Mouse (Mus musculus) common myeloid progenitor, adult 5-6 weeks (primary cell): ENCODE results near the gene Hdx. TPM values are rescaled to one million over a fixed set of nuclear protein-coding genes. Genes with fewer than 3 reads are reported as not detected.

Experiments used
- ATAC-seq: replicated peaks from 2 replicates; pipeline ENCODE4 v1.8.0; 2016; ENCODE audit warnings: low read depth, mild to moderate bottlenecking, moderate TSS enrichment, inconsistent platforms; ENCODE audit not compliant: poor library complexity, severe bottlenecking
- total RNA-seq: library from RNA; stranded (forward); fragments of 200-1000, 187-1606 nt; gene quantifications from 2 replicates; pipeline ENCODE4 v1.2.3, GENCODE M21; 2017

Hdx gene
- 0.49 and 0.69 TPM in 2 replicates for total RNA-seq

DNA sequence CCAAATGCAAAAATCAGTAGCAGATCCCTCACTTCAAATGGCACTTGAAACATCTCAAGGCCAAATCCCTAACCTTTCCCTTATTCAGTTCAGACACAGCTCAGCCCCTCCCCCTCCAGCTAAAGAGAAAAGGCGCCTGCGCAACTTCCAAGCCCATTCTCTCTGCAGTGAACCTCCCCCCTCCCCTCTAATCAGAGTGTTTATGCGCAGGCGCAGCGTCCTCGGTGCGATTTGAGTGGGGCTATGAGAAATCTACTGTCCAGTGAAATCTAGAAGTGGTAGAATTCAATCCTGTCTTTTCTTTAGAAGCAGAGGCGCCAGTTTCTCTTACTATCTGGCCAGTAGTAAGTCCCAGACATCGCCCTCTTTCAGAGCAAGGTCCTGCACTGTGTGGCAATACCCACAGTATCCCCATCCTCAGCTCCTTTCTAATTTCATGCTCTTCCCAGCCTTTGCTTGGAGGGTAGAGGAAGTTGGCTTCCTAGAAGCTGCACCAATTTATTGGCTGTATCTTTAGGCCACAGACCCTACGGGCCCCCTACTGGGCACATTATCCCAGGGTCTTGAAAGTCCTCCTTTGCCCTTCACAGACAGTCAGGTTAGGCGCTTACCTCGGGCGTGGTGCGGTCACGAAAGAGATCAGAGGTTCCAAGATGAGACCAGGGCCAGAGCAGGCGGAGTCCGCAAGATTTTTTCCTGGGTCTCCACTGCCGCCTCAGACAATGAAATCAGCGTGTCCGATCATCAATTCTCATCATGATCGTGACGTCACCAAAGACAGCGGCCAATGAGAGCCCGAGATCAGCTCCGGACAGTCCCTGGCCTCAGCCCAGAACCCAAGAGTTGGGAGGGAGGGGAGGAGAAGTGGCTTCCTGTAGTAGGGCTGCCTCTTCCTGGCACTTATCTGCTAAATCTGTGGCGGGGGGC is at the start of gene Hdx:
Hdx (minus strand) TSS at position 724 of the 927 bp plus-strand sequence.
- ATAC-seq, result peak; percentile 90

- ATAC-seq, result no peak
These were observed 11.2 kb downstream of the Hdx start for GRCm38 (mm10) chrX:111685665-111686064.

- no peak for ATAC-seq
These were observed 25.2 kb downstream of the Hdx start for GRCm38 (mm10) chrX:111671685-111672084.

DNA sequence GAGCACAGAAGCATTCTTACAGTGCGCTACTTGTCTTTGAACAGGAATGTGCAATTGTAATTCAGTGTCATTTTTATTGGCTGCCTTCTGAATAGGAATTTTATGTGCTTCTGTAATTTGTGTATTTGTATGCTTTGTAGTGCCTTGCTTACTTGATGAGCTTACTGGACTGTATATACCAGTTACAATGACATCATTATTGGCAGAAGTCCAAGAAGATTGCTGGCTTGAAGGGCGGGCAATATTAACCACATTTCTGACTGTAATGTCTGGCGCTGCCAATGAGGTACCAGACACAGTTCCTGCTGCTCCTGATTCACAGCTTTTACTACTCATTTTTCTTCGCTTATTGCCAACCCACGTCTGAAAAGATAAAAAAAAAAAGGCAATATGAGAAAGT is 36.5 kb downstream of the Hdx start:
- ATAC-seq, result peak; percentile 58; the same call in 1 of the 2 replicates

DNA sequence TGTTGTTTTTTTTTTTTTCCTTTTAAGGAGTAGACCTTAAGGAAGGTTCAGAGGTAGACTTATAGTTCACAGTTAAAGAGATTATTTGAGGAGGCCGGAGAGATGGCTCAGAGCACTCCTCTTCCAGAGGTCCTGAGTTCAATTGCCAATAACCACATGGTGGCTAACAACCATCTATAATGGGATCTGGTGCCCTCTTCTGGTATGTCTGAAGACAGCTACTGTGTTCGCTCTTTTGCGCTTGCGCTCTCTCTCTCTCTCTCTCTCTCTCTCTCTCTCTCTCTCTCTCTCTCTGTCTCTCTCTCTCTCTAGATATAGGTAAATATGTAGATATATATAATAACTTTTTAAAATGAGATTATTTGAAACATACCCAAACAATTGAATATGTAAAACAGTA is 38.2 kb downstream of the Hdx start:
- ATAC-seq, result no peak

- ATAC-seq, result no peak
These were observed 51.9 kb downstream of the Hdx start for GRCm38 (mm10) chrX:111644945-111645344.

DNA sequence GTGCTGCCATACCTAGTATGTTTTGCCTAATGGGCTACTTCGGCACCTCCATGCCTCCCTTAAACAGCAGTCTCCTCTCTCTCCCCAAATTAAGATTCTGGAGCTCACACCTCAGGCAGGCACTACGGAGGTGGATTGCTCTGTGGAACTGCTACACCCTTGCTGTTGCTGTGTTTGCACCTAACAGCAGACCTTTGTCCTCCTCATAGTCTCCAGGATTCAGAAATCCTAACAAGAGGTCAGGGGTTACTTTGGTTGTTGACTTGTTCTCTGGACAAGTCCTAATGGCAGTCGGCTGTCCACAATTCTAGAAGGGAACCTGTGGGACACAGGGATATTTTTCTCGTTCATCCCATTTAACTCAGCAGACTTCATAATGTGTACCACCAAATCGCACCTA is 56.3 kb downstream of the Hdx start:
- no peak for ATAC-seq

DNA sequence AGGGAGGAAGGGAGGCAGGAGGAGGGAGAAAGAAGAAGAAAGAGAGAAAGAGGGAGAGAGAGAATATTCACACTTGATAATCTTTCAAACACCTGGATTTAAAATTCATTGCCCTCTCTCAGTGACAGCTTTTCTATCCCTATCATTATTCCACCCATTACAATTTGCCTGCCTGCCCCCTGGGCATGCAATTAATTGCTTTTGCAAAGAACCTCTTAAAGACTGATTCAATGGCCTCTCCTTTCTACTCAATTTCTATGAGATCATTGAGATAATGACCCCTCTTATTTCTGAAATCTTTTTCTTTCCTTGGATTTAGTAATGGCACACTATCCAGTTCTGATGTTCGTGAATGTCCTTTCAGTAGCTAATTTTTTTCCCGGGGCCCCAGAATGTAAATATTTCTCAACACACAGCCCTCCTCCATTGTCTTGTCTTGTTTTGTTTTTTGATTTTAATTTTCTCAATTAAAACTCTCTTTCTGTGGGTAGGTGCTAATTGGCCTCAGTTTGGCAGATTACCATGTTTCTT is 99.2 kb downstream of the Hdx start:
- ATAC-seq, result no peak

GRCm38 (mm10) chrX:111587616-111588015 is 109.3 kb downstream of the Hdx start:
- ATAC-seq, result no peak

DNA sequence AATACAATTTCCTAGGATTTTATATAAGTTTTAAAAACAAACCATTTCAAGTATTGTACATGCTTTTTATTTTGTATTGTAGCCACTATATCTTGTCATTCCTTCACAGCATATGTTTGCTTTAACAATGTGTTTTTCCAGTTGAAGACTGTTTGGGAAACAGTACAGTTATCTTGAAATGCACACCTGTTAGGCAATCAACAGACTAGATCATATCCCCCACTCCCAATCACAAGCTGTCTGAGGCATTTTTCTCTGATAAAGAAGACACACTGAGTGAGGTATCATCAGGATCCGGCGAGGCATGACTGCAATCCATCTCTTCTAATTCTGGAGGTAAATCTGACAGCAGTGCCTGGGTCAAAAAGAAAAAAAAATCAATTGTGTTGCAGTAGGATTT is 119.8 kb downstream of the Hdx start:
- no peak for ATAC-seq

- ATAC-seq, result no peak
These were observed 159.0 kb downstream of the Hdx start, which contains the start of gene Rps6ka6 for GRCm38 (mm10) chrX:111537859-111538258. Gene Rps6ka6, minus strand, starts transcription at chrX:111537959.

Other genes starting within 250 kb of the Hdx start
- gene Rps6ka6, start 159.1 kb downstream of the Hdx start, total RNA-seq, result 0.14 and 0.44 TPM in 2 replicates
- not detected in 2 replicates for gene Gm45194, start 194.3 kb upstream of the Hdx start, total RNA-seq